Mouse (Mus musculus) adrenal gland, postnatal 14 days (tissue): ENCODE measurements around the gene Pias4. TPM values are rescaled to one million over a fixed set of nuclear protein-coding genes. Genes with fewer than 3 reads are reported as not detected.
"Not testable (repeated sequence)": the region's sequence is repeated elsewhere in the genome, so short reads cannot be mapped to it uniquely, and the experiment has no call there.

ENCODE experiments used
- DNase-seq: peaks from one replicate; pipeline ENCODE4 v3.0.0; 2021; ENCODE audit warnings: mixed read lengths
- long read RNA-seq, 2 experiments: library from polyadenylated mRNA; stranded (forward); transcript quantifications; one replicate each; pipeline ENCODE4 v2.0.0; 2021
- total RNA-seq: library from RNA; stranded (reverse); gene quantifications from 2 replicates; pipeline ENCODE4 v1.2.3, GENCODE M21; 2021

Gene Pias4
- 27.3 and 28.3 TPM in 2 replicates for total RNA-seq
- long read RNA-seq, experiment 1, transcript Pias4-201 (11 exons, 2,571 nt), result major isoform, 37 of 49 reads
- long read RNA-seq, experiment 1, partial matches to known transcripts, result 4 of 49 reads
- long read RNA-seq, experiment 1, other reads (novel, unspliced or antisense), result 7 of 49 reads
- long read RNA-seq, experiment 2, transcript Pias4-201 (11 exons, 2,571 nt), result major isoform, 22 of 34 reads
- long read RNA-seq, experiment 2, partial matches to known transcripts, result 4 of 34 reads
- long read RNA-seq, experiment 2, other reads (novel, unspliced or antisense), result 8 of 34 reads

- DNase-seq, result peak; percentile 100
These were observed at the start of gene Pias4 for GRCm38 (mm10) chr10:81167200-81168086. TSS of gene Pias4 (minus strand) at chr10:81167923.

- not testable (repeated sequence) for DNase-seq
These were observed 49.5 kb upstream of the Pias4 start for GRCm38 (mm10) chr10:81217267-81217666.

GRCm38 (mm10) chr10:81216810-81217209 is 49.1 kb upstream of the Pias4 start:
- DNase-seq, result no peak

GRCm38 (mm10) chr10:81216260-81216659 is 48.5 kb upstream of the Pias4 start:
- no peak for DNase-seq

GRCm38 (mm10) chr10:81210154-81210553 is 42.4 kb upstream of the Pias4 start:
- DNase-seq, result no peak

- DNase-seq, result no peak
These were observed 36.4 kb upstream of the Pias4 start for GRCm38 (mm10) chr10:81204137-81204536.

- no peak for DNase-seq
These were observed 35.4 kb upstream of the Pias4 start for GRCm38 (mm10) chr10:81202978-81203720.

GRCm38 (mm10) chr10:81201807-81202758 is 34.4 kb upstream of the Pias4 start, which contains the start of gene Nmrk2:
TSS of gene Nmrk2 (minus strand) at chr10:81202051.
- no peak for DNase-seq

GRCm38 (mm10) chr10:81200605-81201287 is 33.0 kb upstream of the Pias4 start:
- no peak for DNase-seq

GRCm38 (mm10) chr10:81200141-81200540 is 32.4 kb upstream of the Pias4 start:
- no peak for DNase-seq

GRCm38 (mm10) chr10:81198990-81199389 is 31.3 kb upstream of the Pias4 start:
- DNase-seq, result no peak

- DNase-seq, result no peak
These were observed 30.5 kb upstream of the Pias4 start for GRCm38 (mm10) chr10:81198230-81198629.

GRCm38 (mm10) chr10:81197305-81197704 is 29.6 kb upstream of the Pias4 start:
- DNase-seq, result no peak

- DNase-seq, result no peak
These were observed 28.8 kb upstream of the Pias4 start for GRCm38 (mm10) chr10:81196470-81197065.

- DNase-seq, result no peak
These were observed 27.6 kb upstream of the Pias4 start for GRCm38 (mm10) chr10:81195300-81195699.

- DNase-seq, result no peak
These were observed 26.5 kb upstream of the Pias4 start for GRCm38 (mm10) chr10:81193991-81194774.

- DNase-seq, result no peak
These were observed 25.3 kb upstream of the Pias4 start for GRCm38 (mm10) chr10:81192968-81193501.

GRCm38 (mm10) chr10:81192270-81192967 is 24.7 kb upstream of the Pias4 start:
- peak; percentile 90 for DNase-seq
